Mouse (Mus musculus) layer of hippocampus, adult 2 months (tissue): ENCODE data around the gene Gramd1b. TPM values are rescaled to one million over a fixed set of nuclear protein-coding genes. Genes with fewer than 3 reads are reported as not detected.
A peak's percentile ranks its signal among the peaks of the same experiment; 100 is the strongest.

Source experiments
- DNase-seq, 2 experiments: peaks; one replicate each; pipeline ENCODE4 v3.0.0; 2022; ENCODE audit warnings: low spot score in 2 of 2
- H3K27ac ChIP-seq: fragments of 200-600 bp; 2 replicates; pipeline ENCODE4 v1.8.1; 2022
- H3K4me3 ChIP-seq: fragments of 200-600 bp; 2 replicates; pipeline ENCODE4 v1.8.1; 2022; ENCODE audit warnings: mild to moderate bottlenecking
- CTCF ChIP-seq: fragments of 200-600 bp; conservative IDR thresholded peaks from 2 replicates; pipeline ENCODE4 v1.8.1; 2022; ENCODE audit warnings: antibody characterized with exemption, mild to moderate bottlenecking, moderate library complexity
- total RNA-seq, 2 experiments: library from RNA; stranded (reverse); gene quantifications; 2 replicates each; pipeline ENCODE4 v1.2.3; 2021

Gene Gramd1b
- total RNA-seq, 2 experiments from 2014 or later: 158 to 164 TPM

- no peak overlapping the region for H3K4me3 ChIP-seq
- TF ChIP-seq CTCF: no peak
- H3K27ac ChIP-seq: peak overlapping the region; percentile 84
- DNase-seq: no peak
Observed at GRCm38 (mm10) chr9:40321668-40322003, 209.5 kb downstream of the Gramd1b start.

GRCm38 (mm10) chr9:40320879-40321667 lies 210.1 kb downstream of the Gramd1b start:
- no peak for DNase-seq
- no peak for TF ChIP-seq CTCF
- Histone ChIP-seq H3K27ac (peak overlapping the region; percentile 84), H3K4me3 (peak overlapping the region; percentile 35)

- peak; percentile 39 for TF ChIP-seq CTCF
- no peak for DNase-seq
- H3K27ac ChIP-seq: peak overlapping the region; percentile 84
- peak overlapping the region; percentile 35 for H3K4me3 ChIP-seq
Observed at GRCm38 (mm10) chr9:40320405-40320804, 210.8 kb downstream of the Gramd1b start.

- TF ChIP-seq CTCF: no peak
- Histone ChIP-seq H3K4me3 (no peak overlapping the region), H3K27ac (peak overlapping the region; percentile 84; the same call in 1 of the 2 replicates)
- DNase-seq: no peak
Observed at GRCm38 (mm10) chr9:40318771-40319170, 212.4 kb downstream of the Gramd1b start.

- no peak for TF ChIP-seq CTCF
- H3K4me3 ChIP-seq: no peak overlapping the region
- DNase-seq: no peak
- H3K27ac ChIP-seq: peak overlapping the region; percentile 57; the same call in 1 of the 2 replicates
Observed at GRCm38 (mm10) chr9:40317735-40318134, 213.4 kb downstream of the Gramd1b start.

GRCm38 (mm10) chr9:40316865-40317660 lies 214.1 kb downstream of the Gramd1b start:
- no peak for TF ChIP-seq CTCF
- Histone ChIP-seq H3K4me3 (no peak overlapping the region), H3K27ac (peak overlapping the region; percentile 57; the same call in 1 of the 2 replicates)
- no peak for DNase-seq

GRCm38 (mm10) chr9:40311813-40312212 lies 219.4 kb downstream of the Gramd1b start:
- no peak overlapping the region for H3K27ac ChIP-seq
- H3K4me3 ChIP-seq: no peak overlapping the region
- no peak for TF ChIP-seq CTCF
- DNase-seq: no peak

GRCm38 (mm10) chr9:40309876-40310275 lies 221.3 kb downstream of the Gramd1b start:
- no peak overlapping the region for H3K4me3 ChIP-seq
- TF ChIP-seq CTCF: no peak
- DNase-seq: no peak
- no peak overlapping the region for H3K27ac ChIP-seq

- Histone ChIP-seq H3K4me3 (no peak overlapping the region), H3K27ac (peak overlapping the region; percentile 15)
- no peak for TF ChIP-seq CTCF
- DNase-seq: no peak
Observed at GRCm38 (mm10) chr9:40307311-40307710, 223.9 kb downstream of the Gramd1b start.

GRCm38 (mm10) chr9:40304243-40304642 lies 226.9 kb downstream of the Gramd1b start:
- no peak overlapping the region for H3K4me3 ChIP-seq
- no peak overlapping the region for H3K27ac ChIP-seq
- no peak for TF ChIP-seq CTCF
- DNase-seq: no peak

- no peak for DNase-seq
- Histone ChIP-seq H3K4me3 (no peak overlapping the region), H3K27ac (peak overlapping the region; percentile 28; the same call in 1 of the 2 replicates)
- TF ChIP-seq CTCF: no peak
Observed at GRCm38 (mm10) chr9:40302375-40302774, 228.8 kb downstream of the Gramd1b start.

GRCm38 (mm10) chr9:40301475-40301874 lies 229.7 kb downstream of the Gramd1b start:
- no peak for TF ChIP-seq CTCF
- no peak for DNase-seq
- H3K4me3 ChIP-seq: no peak overlapping the region
- peak overlapping the region; percentile 18; the same call in 1 of the 2 replicates for H3K27ac ChIP-seq
